Mouse (Mus musculus) limb, embryonic 15.5 days (tissue): Measurements from ENCODE around the gene Trpc2. TPM values are rescaled to one million over a fixed set of nuclear protein-coding genes. Genes with fewer than 3 reads are reported as not detected.

Source experiments
- polyA plus RNA-seq: library from polyadenylated mRNA; unstranded; fragments of >200 nt; fragmentation: Nextera tagmentation; extraction: Ambion mirVana; gene quantifications from 2 replicates; pipeline ENCODE4 v1.2.1, GENCODE M21; 2015

Trpc2 gene
- polyA plus RNA-seq, 1 experiment from 2014 or later, result not detected

Other genes with a start within 250 kb of the Trpc2 start
- 49.4 and 56.6 TPM in 2 replicates for gene Inppl1, start 244.9 kb upstream of the Trpc2 start, polyA plus RNA-seq
- gene Folr2, start 225.9 kb upstream of the Trpc2 start, polyA plus RNA-seq, result 3.8 and 5.6 TPM in 2 replicates
- gene Anapc15, start 219.4 kb upstream of the Trpc2 start, polyA plus RNA-seq, result 54.5 and 56.5 TPM in 2 replicates
- 0.61 and 0.65 TPM in 2 replicates for gene Folr1, start 212.3 kb upstream of the Trpc2 start, polyA plus RNA-seq
- gene Lamtor1, start 177.2 kb upstream of the Trpc2 start, polyA plus RNA-seq, result 166 and 174 TPM in 2 replicates
- 0.23 and 0.25 TPM in 2 replicates for gene Tomt, start 176.8 kb upstream of the Trpc2 start, polyA plus RNA-seq
- gene Lrrc51, start 149.2 kb upstream of the Trpc2 start, polyA plus RNA-seq, result 8.8 and 11.5 TPM in 2 replicates
- 66.2 and 72.9 TPM in 2 replicates for gene Numa1, start 149.0 kb upstream of the Trpc2 start, polyA plus RNA-seq
- gene Il18bp, start 64.4 kb upstream of the Trpc2 start, polyA plus RNA-seq, result 1.9 and 2.4 TPM in 2 replicates
- 30.8 and 32.8 TPM in 2 replicates for gene Rnf121, start 17.6 kb upstream of the Trpc2 start, polyA plus RNA-seq
- 30.6 and 32.3 TPM in 2 replicates for gene Xndc1, start 17.6 kb upstream of the Trpc2 start, polyA plus RNA-seq
- 1.5 and 1.6 TPM in 2 replicates for gene Xntrpc, start 17.4 kb upstream of the Trpc2 start, polyA plus RNA-seq
- 14.9 and 38.9 TPM in 2 replicates for gene Art1, start 18.6 kb downstream of the Trpc2 start, polyA plus RNA-seq
- 3.1 and 3.9 TPM in 2 replicates for gene Art5, start 26.4 kb downstream of the Trpc2 start, polyA plus RNA-seq
- 0.15 TPM in 1 of 2 replicates, not detected in the other for gene Chrna10, start 33.7 kb downstream of the Trpc2 start, polyA plus RNA-seq
- 29.2 and 30.8 TPM in 2 replicates for gene Nup98, start 127.1 kb downstream of the Trpc2 start, polyA plus RNA-seq
- 92.5 and 97.2 TPM in 2 replicates for gene Pgap2, start 127.1 kb downstream of the Trpc2 start, polyA plus RNA-seq
- gene Rhog, start 172.9 kb downstream of the Trpc2 start, polyA plus RNA-seq, result 65.2 and 76.2 TPM in 2 replicates
- gene Stim1, start 184.7 kb downstream of the Trpc2 start, polyA plus RNA-seq, result 33.5 and 38.5 TPM in 2 replicates